Mouse (Mus musculus) adrenal gland, postnatal 4 days (tissue): ENCODE measurements around the gene Alkbh7. TPM values are rescaled to one million over a fixed set of nuclear protein-coding genes. Genes with fewer than 3 reads are reported as not detected.

Experiments
- DNase-seq, 2 experiments: peaks; one replicate each; pipeline ENCODE4 v3.0.0; 2021 to 2022; ENCODE audit warnings: low spot score in 2 of 2, mixed read lengths in 2 of 2
- total RNA-seq, 2 experiments: library from RNA; stranded (reverse); gene quantifications; 2 replicates each; pipeline ENCODE4 v1.2.3; 2021

The Alkbh7 gene
- total RNA-seq, 2 experiments from 2014 or later = 63.6 to 63.7 TPM

GRCm38 (mm10) chr17:56986105-56986805, 10.9 kb upstream of the Alkbh7 start:
- DNase-seq = no peak

GRCm38 (mm10) chr17:56988441-56988840, 8.7 kb upstream of the Alkbh7 start:
- no peak for DNase-seq

GRCm38 (mm10) chr17:56988921-56989430, 8.2 kb upstream of the Alkbh7 start:
- DNase-seq = no peak

GRCm38 (mm10) chr17:56989467-56990114, 7.5 kb upstream of the Alkbh7 start:
- peak in 1 of 2 experiments; percentile 58 for DNase-seq

- peak; percentile 71 to 80 for DNase-seq
Observed at GRCm38 (mm10) chr17:56990115-56990746, 6.9 kb upstream of the Alkbh7 start, which contains the start of gene Clpp. Gene Clpp, plus strand, starts transcription at chr17:56990305.

GRCm38 (mm10) chr17:56990966-56991365, 6.2 kb upstream of the Alkbh7 start:
- DNase-seq = no peak

GRCm38 (mm10) chr17:56995046-56995445, 2.1 kb upstream of the Alkbh7 start:
- no peak for DNase-seq

GRCm38 (mm10) chr17:56996506-56996905, 633 bp upstream of the Alkbh7 start:
- no peak for DNase-seq

GRCm38 (mm10) chr17:56999414-56999813, 2.3 kb downstream of the Alkbh7 start:
- DNase-seq = no peak

GRCm38 (mm10) chr17:56999968-57000609, 3.0 kb downstream of the Alkbh7 start, which contains the start of gene Pspn:
Gene Pspn, minus strand, starts transcription at chr17:57000018.
- DNase-seq = no peak

GRCm38 (mm10) chr17:57001228-57001627, 4.1 kb downstream of the Alkbh7 start:
- DNase-seq = no peak

GRCm38 (mm10) chr17:57003994-57004393, 6.9 kb downstream of the Alkbh7 start:
- no peak for DNase-seq

- DNase-seq = no peak
Observed at GRCm38 (mm10) chr17:57007137-57007905, 10.2 kb downstream of the Alkbh7 start.

- no peak for DNase-seq
Observed at GRCm38 (mm10) chr17:57010911-57011235, 13.7 kb downstream of the Alkbh7 start.

GRCm38 (mm10) chr17:57011236-57012141, 14.3 kb downstream of the Alkbh7 start, which contains the start of the genes Gtf2f1 and Gm17949:
Gene Gtf2f1, minus strand, starts transcription at chr17:57011288.
Gene Gm17949, plus strand, starts transcription at chr17:57011469.
- peak; percentile 81 to 90 for DNase-seq

- DNase-seq = no peak
Observed at GRCm38 (mm10) chr17:57012245-57012795, 15.2 kb downstream of the Alkbh7 start.

GRCm38 (mm10) chr17:57019693-57020092, 22.6 kb downstream of the Alkbh7 start:
- DNase-seq = no peak

GRCm38 (mm10) chr17:57020960-57021359, 23.8 kb downstream of the Alkbh7 start:
- no peak for DNase-seq

GRCm38 (mm10) chr17:57027471-57027870, 30.3 kb downstream of the Alkbh7 start:
- no peak for DNase-seq
